Mouse (Mus musculus) bone marrow, adult 2 months (tissue): ENCODE data around the gene Pafah1b3.

Source experiments
- CTCF ChIP-seq: fragments of 200-500 bp; IDR thresholded peaks from 2 replicates; pipeline ENCODE4 v1.5.1; 2011; ENCODE audit warnings: low read length, control low read depth; ENCODE audit not compliant: control insufficient read depth, insufficient read depth
- POLR2A ChIP-seq: fragments of 200-500 bp; IDR thresholded peaks from 2 replicates; pipeline ENCODE4 v1.6.1; 2011; ENCODE audit warnings: low read depth, mild to moderate bottlenecking, control low read depth, low read length, borderline replicate concordance; ENCODE audit not compliant: control insufficient read depth

DNA sequence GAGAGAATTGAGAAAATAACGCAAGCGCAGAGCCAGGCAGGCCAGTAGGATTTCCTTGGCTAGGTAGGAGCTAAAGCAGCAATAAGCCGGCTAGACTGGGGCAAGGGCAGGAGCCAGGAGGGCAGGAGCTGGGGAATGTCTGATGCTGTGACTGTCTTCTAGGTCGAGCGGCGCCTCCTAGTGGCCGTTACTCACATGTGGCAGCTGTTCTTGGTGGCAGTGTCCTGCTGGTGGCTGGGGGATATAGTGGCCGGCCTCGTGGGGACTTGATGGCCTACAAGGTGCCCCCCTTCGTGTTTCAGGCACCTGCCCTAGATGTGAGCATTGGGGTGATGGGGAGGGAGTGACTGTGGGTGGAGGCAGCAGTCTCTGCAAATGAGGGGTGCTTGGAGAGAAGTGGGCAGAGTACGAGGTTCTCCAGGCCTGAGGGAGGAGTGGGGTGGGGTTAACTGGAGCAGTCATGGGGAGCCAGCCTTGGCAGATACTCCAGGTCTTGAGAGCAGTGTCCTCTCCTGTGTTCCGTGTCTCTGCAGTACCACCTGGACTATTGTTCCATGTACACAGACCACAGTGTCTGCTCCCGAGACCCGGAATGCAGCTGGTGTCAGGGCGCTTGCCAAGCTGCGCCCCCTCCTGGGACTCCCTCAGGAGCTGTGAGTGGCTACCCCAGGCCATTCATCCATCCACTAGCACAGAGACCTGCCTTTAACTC, 36.0 kb upstream of the Pafah1b3 start:
- TF ChIP-seq POLR2A (no peak), CTCF (peak; percentile 92)
